Mouse (Mus musculus) kidney, adult 2 months (tissue): Measurements from ENCODE around the gene Fam198a. TPM values are rescaled to one million over a fixed set of nuclear protein-coding genes. Genes with fewer than 3 reads are reported as not detected.

Experiments
- DNase-seq: peaks from one replicate; pipeline ENCODE4 v3.0.0; 2021
- H3K27ac ChIP-seq: fragments of 200-500 bp; 2 replicates; pipeline ENCODE4 v1.5.1; 2012; ENCODE audit warnings: low read depth, low read length, control low read depth, inconsistent platforms; ENCODE audit not compliant: insufficient read depth
- H3K27me3 ChIP-seq: fragments of 200-500 bp; replicated peaks from 2 replicates; pipeline ENCODE4 v1.6.1; 2012; ENCODE audit warnings: mild to moderate bottlenecking, moderate library complexity, low read length, inconsistent platforms; ENCODE audit not compliant: control insufficient read depth, insufficient read depth
- H3K36me3 ChIP-seq: fragments of 200-500 bp; 2 replicates; pipeline ENCODE4 v1.6.1; 2012; ENCODE audit warnings: mild to moderate bottlenecking, moderate library complexity, low read length, inconsistent platforms; ENCODE audit not compliant: control insufficient read depth, insufficient read depth
- H3K4me1 ChIP-seq: fragments of 200-500 bp; 2 replicates; pipeline ENCODE4 v1.6.1; 2011; ENCODE audit warnings: low read length; ENCODE audit not compliant: control insufficient read depth, insufficient read depth
- H3K4me3 ChIP-seq: fragments of 200-500 bp; 2 replicates; pipeline ENCODE4 v1.5.1; 2011; ENCODE audit warnings: mild to moderate bottlenecking, low read depth, low read length, control low read depth; ENCODE audit not compliant: insufficient read depth
- CTCF ChIP-seq: fragments of 200-500 bp; conservative IDR thresholded peaks from 2 replicates; pipeline ENCODE4 v1.5.1; 2011; ENCODE audit warnings: low read depth, mild to moderate bottlenecking, control low read depth, low read length, moderate library complexity, mixed read lengths; ENCODE audit not compliant: insufficient read depth, insufficient read length
- POLR2A ChIP-seq: fragments of 200-500 bp; IDR thresholded peaks from one replicate; pipeline ENCODE4 v1.6.1; 2011; ENCODE audit warnings: low read depth, low read length, control low read depth
- whole genome bisulfite sequencing: fragments of 180-500 bp; shearing (Covaris S2); methylation state at CpG from one replicate; pipeline ENCODE4 v1.1.7; 2018; 5-methylcytosine and 5-hydroxymethylcytosine counted together
- polyA plus RNA-seq: library from polyadenylated mRNA; depleted of rRNA; stranded (reverse); fragments of >200 nt; gene quantifications from 2 replicates; pipeline ENCODE4 v1.2.3, GENCODE M21; 2012

The Fam198a gene
- polyA plus RNA-seq, 1 experiment = 0.25 TPM

DNA sequence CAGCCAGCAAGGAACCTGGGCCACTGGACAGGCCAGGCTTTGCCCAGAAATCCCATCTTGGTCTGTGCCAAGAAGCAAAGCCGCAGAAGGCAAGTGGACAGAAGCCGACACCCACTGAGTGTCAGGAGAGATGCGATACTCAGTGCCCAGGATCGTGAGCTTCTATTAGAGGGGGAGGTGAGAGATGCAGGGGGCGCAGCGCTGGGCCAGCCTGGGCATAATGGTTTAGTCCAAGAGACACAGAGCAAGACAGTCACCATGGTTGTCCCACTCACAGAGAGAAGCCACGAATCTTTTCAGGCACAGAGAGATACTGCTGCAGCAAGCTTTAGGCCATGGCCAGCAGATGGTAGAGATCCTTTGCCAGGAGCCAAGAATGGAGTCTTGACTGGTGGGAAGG lies 14.2 kb downstream of the Fam198a start:
- no peak overlapping the region for H3K27ac ChIP-seq
- no peak overlapping the region for H3K4me3 ChIP-seq
- H3K4me1 ChIP-seq = no peaks in the 10 kb centered on the region
- H3K27me3 ChIP-seq = no peaks in the 10 kb centered on the region
- WGBS = 87% methylated on average over 7 of the region's 7 CpGs
- no peaks in the 10 kb centered on the region for H3K36me3 ChIP-seq
- DNase-seq = no peak
- TF ChIP-seq POLR2A (no peak), CTCF (no peak)

DNA sequence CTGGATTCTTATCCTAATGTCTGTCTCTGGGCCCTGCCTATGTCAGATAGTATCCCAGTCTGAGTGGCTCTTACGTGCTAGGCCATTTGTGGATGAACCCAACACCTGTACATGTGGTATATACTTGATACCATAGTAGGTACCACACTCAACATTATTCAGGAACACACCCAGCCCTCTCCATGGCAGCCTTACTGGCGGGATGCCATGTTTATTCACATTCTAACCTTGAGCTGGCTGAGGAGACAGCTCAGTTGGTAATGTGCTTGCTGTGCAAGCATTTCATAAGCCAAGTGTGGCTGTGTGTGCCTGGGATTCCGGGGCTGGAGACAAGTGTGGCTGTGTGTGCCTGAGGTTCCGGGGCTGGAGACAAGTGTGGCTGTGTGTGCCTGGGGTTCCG lies 17.5 kb downstream of the Fam198a start:
- Histone ChIP-seq H3K4me3 (no peak overlapping the region), H3K4me1 (no peaks in the 10 kb centered on the region), H3K27me3 (no peaks in the 10 kb centered on the region), H3K36me3 (no peaks in the 10 kb centered on the region), H3K27ac (no peak overlapping the region)
- TF ChIP-seq CTCF = no peak
- no peak for TF ChIP-seq POLR2A
- peak; percentile 51 for DNase-seq
- WGBS = 68% methylated on average over 5 of the region's 5 CpGs

DNA sequence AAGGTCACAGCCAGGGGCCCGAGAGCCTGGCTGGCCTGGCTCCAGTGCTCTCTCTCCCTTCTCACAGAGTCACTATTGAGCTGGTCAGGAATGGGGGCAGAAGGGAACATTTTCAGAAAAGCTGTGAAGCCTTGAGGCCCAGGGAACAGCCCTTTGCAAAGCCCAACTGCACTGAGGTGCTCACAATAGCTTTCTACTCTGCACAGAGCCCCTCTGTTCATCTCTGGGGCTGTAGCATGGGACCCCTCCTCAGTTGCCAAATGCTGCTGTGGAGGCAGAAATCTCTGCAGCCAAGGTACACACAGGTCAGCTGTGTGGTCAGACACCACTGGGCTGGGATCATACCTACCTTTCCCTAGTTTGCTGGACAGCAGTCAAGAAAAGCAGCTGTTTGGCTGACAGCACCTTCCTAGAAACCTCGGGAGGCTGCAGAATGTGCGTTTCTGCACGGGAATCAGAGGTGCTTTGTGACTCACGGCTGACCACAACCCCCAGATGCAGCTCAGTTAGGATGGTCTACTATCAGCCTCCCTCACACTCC lies 19.1 kb downstream of the Fam198a start:
- H3K27ac ChIP-seq = no peak overlapping the region
- no peaks in the 10 kb centered on the region for H3K27me3 ChIP-seq
- 41% methylated on average over 5 of the region's 5 CpGs for WGBS
- DNase-seq = no peak
- no peaks in the 10 kb centered on the region for H3K36me3 ChIP-seq
- no peaks in the 10 kb centered on the region for H3K4me1 ChIP-seq
- no peak overlapping the region for H3K4me3 ChIP-seq
- TF ChIP-seq CTCF = no peak
- TF ChIP-seq POLR2A = no peak

DNA sequence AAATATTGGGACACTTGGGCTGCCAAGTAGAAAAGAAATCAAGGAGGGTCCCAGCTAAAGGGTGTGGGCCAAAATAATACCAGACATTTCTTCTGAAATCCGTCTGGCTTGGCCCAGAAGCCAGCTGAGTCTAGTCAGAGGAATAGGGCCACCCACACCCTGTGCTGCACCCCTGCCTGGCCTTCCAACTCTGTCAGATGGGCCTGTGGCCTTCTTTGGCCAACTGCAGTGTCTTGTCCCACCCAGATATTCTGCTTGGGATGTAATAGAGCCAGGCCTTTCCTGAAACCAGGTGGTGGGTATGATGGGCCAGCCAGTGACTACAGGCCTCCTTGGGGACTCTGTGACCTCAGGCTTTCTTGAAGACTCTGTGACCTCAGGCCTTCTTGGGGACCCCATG lies 22.4 kb downstream of the Fam198a start:
- TF ChIP-seq POLR2A (no peak), CTCF (no peak)
- Histone ChIP-seq H3K4me1 (no peaks in the 10 kb centered on the region), H3K27ac (no peak overlapping the region), H3K4me3 (no peak overlapping the region), H3K36me3 (no peaks in the 10 kb centered on the region), H3K27me3 (no peaks in the 10 kb centered on the region)
- no peak for DNase-seq
- 85% methylated on average over 1 of the region's 1 CpGs for WGBS

DNA sequence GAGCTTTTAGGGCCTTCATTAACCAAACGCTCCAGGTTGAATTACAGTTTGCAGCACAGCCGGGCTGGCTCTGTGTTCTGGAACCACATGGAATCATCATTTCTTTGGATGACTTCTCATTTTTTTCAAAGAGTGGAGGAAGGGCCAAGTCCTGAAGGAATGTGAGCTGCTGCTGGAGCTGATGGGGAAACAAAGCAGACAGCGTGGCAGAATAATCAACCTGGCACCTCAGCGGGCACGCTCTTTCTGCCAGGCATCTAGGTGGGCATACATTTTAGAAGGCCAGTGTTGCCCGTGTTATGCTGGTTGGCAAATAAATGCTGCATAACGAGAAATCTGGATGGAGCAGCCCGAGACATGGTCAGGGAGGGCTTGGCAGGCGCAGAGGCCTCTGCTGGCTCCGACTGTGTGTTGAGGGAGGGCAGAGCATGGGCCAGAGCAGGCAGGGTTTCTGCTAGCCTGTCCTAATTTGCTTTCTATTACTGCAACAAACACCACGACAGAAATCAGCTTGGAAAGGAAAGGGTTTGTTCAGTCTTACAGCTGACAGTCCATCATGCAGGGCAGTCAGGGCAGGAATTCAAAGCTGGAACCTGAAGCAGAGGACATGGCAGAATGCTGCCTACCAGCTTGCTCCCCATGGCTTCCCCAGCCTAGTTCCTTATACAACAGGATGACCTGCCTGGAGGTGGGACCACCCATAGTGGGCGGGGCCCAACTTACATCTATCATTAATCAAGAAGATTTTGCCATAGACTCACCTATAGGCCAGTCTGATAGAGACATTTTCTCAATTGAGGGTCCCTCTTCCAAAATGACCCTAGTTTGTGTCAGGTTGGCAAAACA lies 23.6 kb downstream of the Fam198a start:
- Histone ChIP-seq H3K4me1 (no peaks in the 10 kb centered on the region), H3K27ac (no peak overlapping the region)
- no peak for DNase-seq

DNA sequence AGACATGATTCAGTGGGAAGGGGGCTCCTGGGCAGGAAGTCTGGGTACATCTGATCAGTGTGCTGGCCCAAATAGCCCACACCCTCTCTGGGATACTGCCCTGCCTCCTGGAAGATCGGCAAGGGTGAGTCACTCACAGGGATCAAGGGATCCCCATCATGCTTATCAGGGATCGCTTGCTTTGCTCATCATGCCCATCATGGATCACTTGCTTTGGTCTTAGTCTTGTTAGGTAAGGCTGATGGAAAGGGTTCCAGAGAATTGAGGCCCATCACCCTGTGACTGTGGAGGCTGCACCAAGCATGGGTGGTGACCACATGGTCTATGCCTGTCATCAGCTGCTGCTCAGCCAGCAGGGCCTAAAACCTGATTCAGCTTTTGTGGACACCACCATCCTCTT lies 24.5 kb downstream of the Fam198a start:
- H3K27me3 ChIP-seq = no peaks in the 10 kb centered on the region
- 75% methylated on average over 2 of the region's 2 CpGs for WGBS
- no peak for TF ChIP-seq CTCF
- TF ChIP-seq POLR2A = no peak
- no peak for DNase-seq
- no peaks in the 10 kb centered on the region for H3K4me1 ChIP-seq
- H3K36me3 ChIP-seq = no peaks in the 10 kb centered on the region
- H3K27ac ChIP-seq = no peak overlapping the region
- no peak overlapping the region for H3K4me3 ChIP-seq

More for the DNA sequence above, 23.6 kb downstream of the Fam198a start:
- 75% methylated on average over 12 of the region's 12 CpGs for WGBS
- Histone ChIP-seq H3K4me3 (no peak overlapping the region), H3K27me3 (no peaks in the 10 kb centered on the region), H3K36me3 (no peaks in the 10 kb centered on the region)
- TF ChIP-seq POLR2A = no peak
- no peak for TF ChIP-seq CTCF

DNA sequence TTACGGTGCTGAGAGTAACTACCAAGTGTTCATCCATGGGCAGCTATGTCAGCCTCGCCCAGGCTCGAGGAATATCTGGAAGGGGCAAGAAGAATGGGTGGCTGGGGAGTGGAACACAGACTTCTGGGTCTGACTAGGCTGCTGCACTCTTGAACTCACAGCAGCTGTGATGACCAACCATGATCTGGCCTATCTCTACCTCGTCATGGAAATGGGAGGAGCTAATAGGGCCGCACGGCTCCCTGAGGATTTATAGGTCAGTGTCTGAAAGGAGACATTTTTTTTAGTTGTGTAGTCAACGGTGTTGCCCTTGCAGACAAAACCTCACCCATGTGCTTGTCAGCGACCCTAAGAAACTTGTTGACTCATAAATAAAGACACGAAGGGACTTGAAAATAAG lies 30.3 kb downstream of the Fam198a start:
- DNase-seq = no peak
- H3K27me3 ChIP-seq = no peaks in the 10 kb centered on the region
- H3K36me3 ChIP-seq = no peaks in the 10 kb centered on the region
- H3K4me3 ChIP-seq = no peak overlapping the region
- no peaks in the 10 kb centered on the region for H3K4me1 ChIP-seq
- H3K27ac ChIP-seq = no peak overlapping the region
- no peak for TF ChIP-seq POLR2A
- no peak for TF ChIP-seq CTCF
- 69% methylated on average over 9 of the region's 9 CpGs for WGBS
